Mouse (Mus musculus) erythroblast, embryonic 14.5 days (primary cell): Measurements from ENCODE around the gene Gm6525.

Experiments
- GATA1 ChIP-seq: IDR thresholded peaks from 2 replicates; pipeline ENCODE4 v1.6.1; 2012; ENCODE audit warnings: low read length, inconsistent platforms, mixed read lengths
- TAL1 ChIP-seq: IDR thresholded peaks from 3 replicates; pipeline ENCODE4 v1.6.1; 2012; ENCODE audit warnings: low read length, inconsistent platforms, mixed read lengths

GRCm38 (mm10) chr3:84154721-84155141, 19.2 kb upstream of the Gm6525 start:
- TF ChIP-seq TAL1 = no peak
- no peak for TF ChIP-seq GATA1
